Mouse (Mus musculus) heart, postnatal 10 days (tissue): ENCODE results near the gene Cldnd2. TPM values are rescaled to one million over a fixed set of nuclear protein-coding genes. Genes with fewer than 3 reads are reported as not detected.

Source experiments
- DNase-seq, 2 experiments: peaks; one replicate each; pipeline ENCODE4 v3.0.0; 2021
- intact Hi-C: fragments of 180-260 bp; cut with DNase I; formaldehyde crosslinking; loops from one replicate; pipeline ENCODE4 v1.15.1; 2025
- microRNA-seq, 2 experiments: library from miRNA; unstranded; fragments of <30 nt; microRNA quantifications; one replicate each; pipeline ENCODE4 v1.2.0; 2022
- total RNA-seq, 2 experiments: library from RNA; stranded (reverse); gene quantifications; 2 replicates each; pipeline ENCODE4 v1.2.3; 2021

Gene Cldnd2
- total RNA-seq, 2 experiments from 2014 or later = not detected

- intact Hi-C loops = no loop called here
- DNase-seq = peak; percentile 25 to 34
These were observed 42.7 kb downstream of the Cldnd2 start for GRCm38 (mm10) chr7:43483236-43483635.

- DNase-seq = no peak
- intact Hi-C loops = no loop called here
These were observed 48.1 kb downstream of the Cldnd2 start for GRCm38 (mm10) chr7:43488646-43489045.

GRCm38 (mm10) chr7:43489631-43490125 lies 49.1 kb downstream of the Cldnd2 start, which contains the start of gene Iglon5:
Gene Iglon5 (minus strand): TSS chr7:43490075.
- DNase-seq = no peak
- intact Hi-C loops = no loop called here

GRCm38 (mm10) chr7:43490182-43490584 lies 49.6 kb downstream of the Cldnd2 start:
- intact Hi-C loops = no loop called here
- DNase-seq = peak; percentile 21

- intact Hi-C loops = no loop called here
- DNase-seq = no peak
These were observed 50.3 kb downstream of the Cldnd2 start for GRCm38 (mm10) chr7:43490861-43491260.

Small RNAs within 50 kb of the gene (microRNA-seq; reads per million reads assigned to microRNA genes)
- 4.3 to 4.5 reads per million in 2 experiments for gene Mir7051

Other genes starting within 250 kb of the Cldnd2 start
- gene Zfp715, start 127.5 kb upstream of the Cldnd2 start, total RNA-seq = 10 to 100 TPM; 16.7 to 20.1 TPM
- not detected for gene Siglecf, start 89.4 kb upstream of the Cldnd2 start, total RNA-seq
- under 1 TPM; 0.14 to 0.20 TPM for gene Siglecg, start 32.6 kb upstream of the Cldnd2 start, total RNA-seq
- not detected for gene Lim2, start 13.1 kb upstream of the Cldnd2 start, total RNA-seq
- not detected for gene Nkg7, start 3.7 kb upstream of the Cldnd2 start, total RNA-seq
- gene Etfb, start 3.3 kb downstream of the Cldnd2 start, total RNA-seq = 1,000 to 10,000 TPM; 1,079 to 1,148 TPM
- 1 to 10 TPM; 1.7 to 2.1 TPM for gene Gm45233, start 3.3 kb downstream of the Cldnd2 start, total RNA-seq
- gene Vsig10l, start 22.4 kb downstream of the Cldnd2 start, total RNA-seq = 1 to 10 TPM; 4.4 to 5.0 TPM
- gene Iglon5, start 49.3 kb downstream of the Cldnd2 start, total RNA-seq = under 1 TPM; 0.37 to 0.89 TPM
- gene 4931406B18Rik, start 65.2 kb downstream of the Cldnd2 start, total RNA-seq = not detected
- 1 to 10 TPM; 2.2 to 2.3 TPM for gene Cd33, start 103.6 kb downstream of the Cldnd2 start, total RNA-seq
- 1 to 10 TPM in 1 of 2 experiments, under 1 TPM in 1; 0.81 to 1.5 TPM for gene Zfp658, start 121.5 kb downstream of the Cldnd2 start, total RNA-seq
- gene Zfp719, start 138.8 kb downstream of the Cldnd2 start, total RNA-seq = 1 to 10 TPM; 9.2 to 9.5 TPM
- not detected for gene Zfp819, start 166.4 kb downstream of the Cldnd2 start, total RNA-seq
- gene Ceacam18, start 193.9 kb downstream of the Cldnd2 start, total RNA-seq = not detected
- gene Siglece, start 219.4 kb downstream of the Cldnd2 start, total RNA-seq = under 1 TPM; 0.81 to 0.94 TPM
- 1 to 10 TPM; 4.8 to 5.4 TPM for gene Ctu1, start 231.2 kb downstream of the Cldnd2 start, total RNA-seq
- gene Klk14, start 249.6 kb downstream of the Cldnd2 start, total RNA-seq = not detected